Mouse (Mus musculus) midbrain, embryonic 11.5 days (tissue): ENCODE measurements around the gene Kntc1. TPM values are rescaled to one million over a fixed set of nuclear protein-coding genes. Genes with fewer than 3 reads are reported as not detected.
"Not testable (repeated sequence)": the region's sequence is repeated elsewhere in the genome, so short reads cannot be mapped to it uniquely, and the experiment has no call there.

Experiments used
- ATAC-seq: fragments of 200-750 bp; cut with Nextera tagmentation; 2 replicates; pipeline ENCODE4 v1.8.0; 2017; ENCODE audit warnings: moderate TSS enrichment, moderate library complexity; ENCODE audit not compliant: low FRiP score
- DNase-seq: peaks from one replicate; pipeline ENCODE4 v3.0.0; 2015; ENCODE audit warnings: low spot score; ENCODE audit errors: missing footprints
- H3K27ac ChIP-seq: fragments of 300-500 bp; sonication (generic); 2 replicates; pipeline ENCODE4 v1.5.1; 2014; ENCODE audit warnings: low read depth, low read length
- H3K27me3 ChIP-seq: fragments of 300-500 bp; sonication (generic); 2 replicates; pipeline ENCODE4 v1.6.1; 2014; ENCODE audit warnings: mild to moderate bottlenecking, low read length, moderate library complexity, mixed read lengths; ENCODE audit not compliant: control insufficient read depth, insufficient read depth
- H3K36me3 ChIP-seq: fragments of 300-500 bp; sonication (generic); 2 replicates; pipeline ENCODE4 v1.6.1; 2014; ENCODE audit warnings: mild to moderate bottlenecking, low read length, moderate library complexity, mixed read lengths; ENCODE audit not compliant: control insufficient read depth, insufficient read depth
- H3K4me1 ChIP-seq: fragments of 300-500 bp; sonication (generic); 2 replicates; pipeline ENCODE4 v1.6.1; 2014; ENCODE audit warnings: low read length; ENCODE audit not compliant: control insufficient read depth, insufficient read depth
- H3K4me2 ChIP-seq: fragments of 300-500 bp; sonication (generic); 2 replicates; pipeline ENCODE4 v1.6.1; 2014; ENCODE audit warnings: mild to moderate bottlenecking, moderate library complexity
- H3K4me3 ChIP-seq: fragments of 300-500 bp; sonication (generic); 2 replicates; pipeline ENCODE4 v1.5.1; 2014; ENCODE audit warnings: low read depth, low read length
- H3K9ac ChIP-seq: fragments of 300-500 bp; sonication (generic); 2 replicates; pipeline ENCODE4 v1.6.1; 2014; ENCODE audit warnings: low read length
- H3K9me3 ChIP-seq: fragments of 300-500 bp; sonication (generic); 2 replicates; pipeline ENCODE4 v1.6.1; 2016; ENCODE audit warnings: low read length; ENCODE audit not compliant: control insufficient read depth
- WGBS: fragments of 180-500 bp; shearing (Covaris S2); extraction: QIAGEN DNeasy Blood & Tissue Kit; methylation state at CpG from one replicate; pipeline ENCODE4 v1.1.7; 2014; 5-methylcytosine and 5-hydroxymethylcytosine counted together
- polyA plus RNA-seq: library from polyadenylated mRNA; unstranded; fragments of >200 nt; fragmentation: Nextera tagmentation; extraction: Ambion mirVana; gene quantifications from 2 replicates; pipeline ENCODE4 v1.2.1, GENCODE M21; 2014

The Kntc1 gene
- polyA plus RNA-seq, 1 experiment from 2014 or later: 33.6 TPM

- DNase-seq (no peak), ATAC-seq (no peak)
- WGBS: 99% methylated on average over 2 of the region's 2 CpGs
- Histone ChIP-seq H3K9me3 (no peaks in the 10 kb centered on the region), H3K4me2 (no peak overlapping the region), H3K4me3 (no peak overlapping the region), H3K27me3 (no peaks in the 10 kb centered on the region), H3K36me3 (peaks cover 33% of the 10 kb centered on the region), H3K27ac (no peak overlapping the region), H3K9ac (no peak overlapping the region), H3K4me1 (no peaks in the 10 kb centered on the region)
These were observed 18.5 kb upstream of the Kntc1 start for GRCm38 (mm10) chr5:123730981-123731380.

- 92% methylated on average over 2 of the region's 2 CpGs for WGBS
- Histone ChIP-seq H3K36me3 (peaks cover 11% of the 10 kb centered on the region), H3K9ac (no peak overlapping the region), H3K9me3 (no peaks in the 10 kb centered on the region), H3K27me3 (no peaks in the 10 kb centered on the region), H3K27ac (no peak overlapping the region), H3K4me2 (no peak overlapping the region), H3K4me3 (no peak overlapping the region), H3K4me1 (peaks cover 13% of the 10 kb centered on the region)
- ATAC-seq (no peak), DNase-seq (no peak)
These were observed 5.2 kb upstream of the Kntc1 start for GRCm38 (mm10) chr5:123744358-123744757.

GRCm38 (mm10) chr5:123746253-123746652 is 3.3 kb upstream of the Kntc1 start:
- no peak for ATAC-seq
- H3K4me2 ChIP-seq: peak overlapping the region; percentile 59; the same call in 1 of the 2 replicates
- no peak overlapping the region for H3K4me3 ChIP-seq
- no peak overlapping the region for H3K9ac ChIP-seq
- no peaks in the 10 kb centered on the region for H3K9me3 ChIP-seq
- H3K27ac ChIP-seq: no peak overlapping the region
- H3K27me3 ChIP-seq: no peaks in the 10 kb centered on the region
- H3K4me1 ChIP-seq: peaks cover 17% of the 10 kb centered on the region
- H3K36me3 ChIP-seq: peaks cover 8% of the 10 kb centered on the region
- DNase-seq: no peak

GRCm38 (mm10) chr5:123747604-123748003 is 1.9 kb upstream of the Kntc1 start:
- Histone ChIP-seq H3K9me3 (no peaks in the 10 kb centered on the region), H3K4me1 (peaks cover 17% of the 10 kb centered on the region), H3K27me3 (no peaks in the 10 kb centered on the region), H3K9ac (peak overlapping the region; percentile 92), H3K4me3 (peak overlapping the region; percentile 87), H3K4me2 (peak overlapping the region; percentile 59), H3K36me3 (peaks cover 8% of the 10 kb centered on the region), H3K27ac (no peak overlapping the region)
- ATAC-seq: no peak
- 36% methylated on average over 7 of the region's 7 CpGs for WGBS
- DNase-seq: no peak

GRCm38 (mm10) chr5:123748339-123749064 is 1.0 kb upstream of the Kntc1 start:
- Histone ChIP-seq H3K27me3 (no peaks in the 10 kb centered on the region), H3K4me2 (peak overlapping the region; percentile 59), H3K9me3 (no peaks in the 10 kb centered on the region), H3K4me1 (peaks cover 17% of the 10 kb centered on the region), H3K27ac (peak overlapping the region; percentile 95), H3K4me3 (peak overlapping the region; percentile 87), H3K36me3 (peaks cover 7% of the 10 kb centered on the region), H3K9ac (peak overlapping the region; percentile 92)
- WGBS: under 1% methylated on average over 18 of the region's 18 CpGs
- DNase-seq (no peak), ATAC-seq (peak; percentile 10; the same call in 1 of the 2 replicates)

- no peak for ATAC-seq
- Histone ChIP-seq H3K4me3 (no peak overlapping the region), H3K36me3 (peaks cover 11% of the 10 kb centered on the region), H3K27ac (no peak overlapping the region), H3K4me2 (no peak overlapping the region), H3K9me3 (no peaks in the 10 kb centered on the region), H3K4me1 (no peaks in the 10 kb centered on the region), H3K27me3 (no peaks in the 10 kb centered on the region), H3K9ac (no peak overlapping the region)
- no peak for DNase-seq
- 96% methylated on average over 11 of the region's 11 CpGs for WGBS
These were observed 16.0 kb downstream of the Kntc1 start for GRCm38 (mm10) chr5:123765506-123765905.

- ATAC-seq, H3K4me2 ChIP-seq, DNase-seq, H3K27ac ChIP-seq, H3K27me3 ChIP-seq, H3K9me3 ChIP-seq, H3K4me3 ChIP-seq, H3K9ac ChIP-seq, H3K4me1 ChIP-seq: not testable (repeated sequence)
- WGBS: 94% methylated on average over 11 of the region's 11 CpGs
- peaks cover 11% of the 10 kb centered on the region for H3K36me3 ChIP-seq
These were observed 16.9 kb downstream of the Kntc1 start for GRCm38 (mm10) chr5:123766455-123766854.

GRCm38 (mm10) chr5:123773441-123773840 is 23.9 kb downstream of the Kntc1 start:
- no peak overlapping the region for H3K9ac ChIP-seq
- H3K36me3 ChIP-seq: peaks cover 15% of the 10 kb centered on the region; the same call in 1 of the 2 replicates
- no peak for ATAC-seq
- H3K27ac ChIP-seq: no peak overlapping the region
- DNase-seq: no peak
- no peak overlapping the region for H3K4me3 ChIP-seq
- WGBS: 97% methylated on average over 9 of the region's 9 CpGs
- H3K9me3 ChIP-seq: no peaks in the 10 kb centered on the region
- H3K27me3 ChIP-seq: no peaks in the 10 kb centered on the region
- no peak overlapping the region for H3K4me2 ChIP-seq
- no peaks in the 10 kb centered on the region for H3K4me1 ChIP-seq

GRCm38 (mm10) chr5:123780716-123781115 is 31.2 kb downstream of the Kntc1 start:
- no peak for ATAC-seq
- H3K27me3 ChIP-seq: no peaks in the 10 kb centered on the region
- no peaks in the 10 kb centered on the region for H3K9me3 ChIP-seq
- peaks cover 14% of the 10 kb centered on the region; the same call in 1 of the 2 replicates for H3K36me3 ChIP-seq
- WGBS: 94% methylated on average over 8 of the region's 8 CpGs
- H3K4me2 ChIP-seq: no peak overlapping the region
- H3K4me1 ChIP-seq: no peaks in the 10 kb centered on the region
- DNase-seq: no peak
- H3K9ac ChIP-seq: no peak overlapping the region
- no peak overlapping the region for H3K27ac ChIP-seq
- no peak overlapping the region for H3K4me3 ChIP-seq
